Mouse (Mus musculus): Measurements from ENCODE around the gene Adipor2.
A peak's percentile ranks its signal among the peaks of the same experiment; 100 is the strongest.

Gene Adipor2

GRCm38 (mm10) chr6:119313096-119313495 lies 104.4 kb downstream of the Adipor2 start:
- no peak for DNase-seq (ENCODE audit: low spot score)

- DNase-seq (ENCODE audit: low spot score): no peak
These were observed 105.1 kb downstream of the Adipor2 start for GRCm38 (mm10) chr6:119312381-119312780.

GRCm38 (mm10) chr6:119310176-119310575 lies 107.3 kb downstream of the Adipor2 start:
- peak; percentile 71 for DNase-seq (ENCODE audit: low spot score)

- DNase-seq (ENCODE audit: low spot score): no peak
These were observed 109.6 kb downstream of the Adipor2 start for GRCm38 (mm10) chr6:119307867-119308413.

GRCm38 (mm10) chr6:119303331-119303730 lies 114.2 kb downstream of the Adipor2 start:
- no peak for DNase-seq (ENCODE audit: low spot score)
